Mouse (Mus musculus): ENCODE results near the gene Tbcel.

- TF ChIP-seq GATA1 (IDR thresholded peaks at IDR 0.05; ENCODE audit: borderline replicate concordance, low read length) (no peak), FLI1 (IDR thresholded peaks at IDR 0.05; ENCODE audit: low read length) (no peak)
Measured at GRCm38 (mm10) chr9:42530221-42531152, 22.9 kb upstream of the Tbcel start.

Data from megakaryocyte, embryonic 14.5 days (primary cell).